Mouse (Mus musculus): ENCODE results near the gene 2310003L06Rik.

2310003L06Rik gene

GRCm38 (mm10) chr5:87969201-87969600 lies at the start of gene 2310003L06Rik, which contains the start of gene Gm28434:
TSS of gene 2310003L06Rik (plus strand) at chr5:87969459.
TSS of gene Gm28434 (plus strand) at chr5:87969517.
- no peak for DNase-seq (ENCODE audit: low read depth)

- DNase-seq (ENCODE audit: low read depth): no peak
These were observed 43.9 kb upstream of the 2310003L06Rik start, which contains the start of gene Csn3 for GRCm38 (mm10) chr5:87925372-87925771. TSS of gene Csn3 (plus strand) at chr5:87925579.

GRCm38 (mm10) chr5:87931603-87932002 lies 37.7 kb upstream of the 2310003L06Rik start:
- no peak for DNase-seq (ENCODE audit: low read depth)

DNA sequence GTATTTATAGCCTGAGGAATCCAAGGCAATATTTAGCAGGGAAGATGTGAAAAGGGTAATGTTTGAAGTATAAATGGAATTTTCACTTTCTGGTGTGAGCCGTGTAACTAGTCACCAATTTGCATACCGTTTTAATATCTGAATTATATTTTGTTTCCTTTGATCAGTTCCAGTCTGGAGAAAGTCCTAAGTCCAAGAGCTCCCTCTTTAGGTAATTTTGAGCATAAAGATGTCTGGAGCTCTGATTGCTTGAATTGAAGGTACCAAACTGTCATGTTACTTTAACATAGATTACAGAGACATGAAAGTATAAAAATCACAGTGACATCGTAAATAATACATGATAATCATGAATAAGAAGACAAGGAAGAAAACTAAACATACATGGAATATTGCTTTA lies 28.5 kb upstream of the 2310003L06Rik start:
- DNase-seq (ENCODE audit: low read depth): no peak

GRCm38 (mm10) chr5:87942515-87942914 lies 26.7 kb upstream of the 2310003L06Rik start:
- DNase-seq (ENCODE audit: low read depth): no peak

- no peak for DNase-seq (ENCODE audit: low read depth)
These were observed 17.4 kb upstream of the 2310003L06Rik start for GRCm38 (mm10) chr5:87951836-87952235.

DNA sequence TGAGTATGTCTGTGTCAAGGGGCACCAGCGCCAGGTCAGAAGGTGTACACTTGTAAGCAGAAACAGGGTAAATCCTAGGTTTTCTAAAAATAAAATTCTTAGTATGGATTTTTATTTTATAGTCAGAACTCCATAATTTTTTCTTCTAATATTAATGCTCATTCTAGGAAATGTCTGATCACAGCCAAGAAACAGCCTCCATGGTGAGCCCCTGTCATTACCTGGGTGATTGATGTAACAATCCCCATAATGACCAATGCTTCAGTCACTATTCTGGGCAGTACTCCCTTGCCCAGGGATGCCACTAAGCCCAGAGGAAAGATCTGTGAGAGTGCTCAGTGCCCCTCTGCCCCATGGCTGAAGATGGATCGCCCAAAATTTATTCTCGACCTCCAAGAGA lies 9.9 kb downstream of the 2310003L06Rik start, which contains the start of gene Cabs1:
Cabs1 (plus strand) TSS at position 301 of the 400 bp plus-strand sequence.
- DNase-seq (ENCODE audit: low read depth): no peak

GRCm38 (mm10) chr5:87982468-87983214 lies 13.4 kb downstream of the 2310003L06Rik start:
- DNase-seq (ENCODE audit: low read depth): no peak

DNA sequence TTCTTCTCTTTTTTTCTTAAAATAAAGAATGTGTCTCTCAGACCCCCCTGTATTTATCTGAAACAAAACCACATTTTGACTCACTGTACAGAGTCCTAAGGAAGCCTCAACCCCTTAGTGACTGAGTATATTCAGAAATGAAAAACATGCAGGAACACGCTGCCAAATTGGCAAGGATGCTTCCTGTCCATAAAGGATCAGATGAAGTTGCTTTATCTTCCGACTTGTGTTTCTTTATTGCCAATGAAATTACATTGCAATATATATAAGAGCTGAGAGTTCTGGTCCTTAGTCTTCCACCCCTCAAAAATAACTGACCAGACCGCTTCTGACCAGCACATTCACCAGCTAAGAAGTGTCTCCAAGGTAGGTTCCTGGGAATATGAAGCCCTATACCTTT lies 33.0 kb downstream of the 2310003L06Rik start, which contains the start of gene Smr3a:
Smr3a (plus strand) TSS at position 301 of the 400 bp plus-strand sequence.
- DNase-seq (ENCODE audit: low read depth): no peak

GRCm38 (mm10) chr5:88005241-88005640 lies 36.0 kb downstream of the 2310003L06Rik start:
- no peak for DNase-seq (ENCODE audit: low read depth)

Measured in NIH3T3 (cell line).